8 mouse cellular contexts compared by ENCODE assay signal in genomic region chr4:35156751-35157611, GRCm38 (mm10). TPM values are rescaled to one million over a fixed set of nuclear protein-coding genes. Genes with fewer than 3 reads are reported as not detected.
DNase-seq lines count a peak whose midpoint lies in the region; ATAC-seq and TF ChIP-seq lines count a peak whose summit lies in the region.

Gene Mob3b (minus strand): TSS chr4:35157484.

- H3K4me3 ChIP-seq in left cerebral cortex, adult 2 months: peak within 1 kb of the TSS; percentile 68

- peak within 1 kb of the TSS; percentile 70 for H3K27ac ChIP-seq in left cerebral cortex, adult 2 months

- peak; percentile 99 for TF ChIP-seq CTCF in left cerebral cortex, adult 2 months (IDR thresholded peaks at IDR 0.05)

- DNase-seq in WW6 (ENCODE audit: low read depth, low spot score): peak; percentile 77
- peak; percentile 62 to 65 for DNase-seq in gastrocnemius, adult 8-10 months (ENCODE audit: low spot score in 2 of 2)
- peak; percentile 39 for DNase-seq in hindlimb bud, embryonic 11.5 days (ENCODE audit: extremely low spot score, low read depth, low spot score)
- peak; percentile 83 to 91 for DNase-seq in left cerebral cortex, adult 2 months (ENCODE audit: extremely low spot score in 1 of 2, low spot score in 2 of 2)
- DNase-seq in right cerebral cortex, adult 18-20 months: peak; percentile 84
- peak; percentile 56 for DNase-seq in urinary bladder, postnatal 10 days (ENCODE audit: low spot score)

- ATAC-seq in common myeloid progenitor, adult 5-6 weeks (replicated peaks; ENCODE audit: low read depth, poor library complexity, severe bottlenecking): peak; percentile 78
- peak; percentile 82 for ATAC-seq in megakaryocyte, adult 5-6 weeks (ENCODE audit: poor library complexity, severe bottlenecking)

- intact Hi-C loops in left cerebral cortex, adult 2 months (cut with DNase I): loop anchor here (1.0 kb wide), 1 partner anchor 199 kb away; no protein-coding TSS in a partner anchor

RNA-seq across cellular contexts. Expression of gene Mob3b, which starts in this region (rescaled TPM):
- total RNA-seq in common myeloid progenitor, adult 5-6 weeks (2017): 3.0 and 3.4 TPM in 2 replicates
- 1 to 10 TPM in 1 of 4 experiments, under 1 TPM in 3; 0.19 to 1.5 (median 0.50) TPM for total RNA-seq in gastrocnemius, adult 8-10 months (2022)
- 1 to 10 TPM; 2.8 to 4.0 TPM for total RNA-seq in left cerebral cortex, adult 2 months (2021)
- total RNA-seq in megakaryocyte, adult 5-6 weeks (2015): 24.1 TPM in 2 replicates
- 12.4 and 15.4 TPM in 2 replicates for total RNA-seq in megakaryocyte, adult 5-6 weeks (2017)

Comparison
In these comparisons a context has a peak if more than half of its experiments do, and no peak if none do; other contexts are left out.
1. Peak in every context shown above with its lines: DNase-seq, ATAC-seq, H3K4me3 ChIP-seq and H3K27ac ChIP-seq.